Mouse (Mus musculus) lung, postnatal 0 days (tissue): ENCODE data around the gene Fam184b.

ENCODE experiments used
- CTCF ChIP-seq: IDR thresholded peaks from 2 replicates; pipeline ENCODE4 v1.5.1; 2016; ENCODE audit warnings: antibody characterized with exemption, mild to moderate bottlenecking
- EP300 ChIP-seq: IDR thresholded peaks from 2 replicates; pipeline ENCODE4 v1.6.1; 2016; ENCODE audit warnings: antibody characterized with exemption, mild to moderate bottlenecking, control low read depth

- TF ChIP-seq CTCF: no peak
- TF ChIP-seq EP300: no peak
Measured at GRCm38 (mm10) chr5:45576716-45577115, 62.7 kb downstream of the Fam184b start.
